Mouse (Mus musculus): Measurements from ENCODE around the gene Gm17655.
"Not testable (repeated sequence)": the region's sequence is repeated elsewhere in the genome, so short reads cannot be mapped to it uniquely, and the experiment has no call there.

Gm17655 gene

GRCm38 (mm10) chr5:110086161-110086866 lies 14.0 kb upstream of the Gm17655 start:
- DNase-seq (ENCODE audit: low read depth), result no peak

GRCm38 (mm10) chr5:110082961-110083360 lies 10.6 kb upstream of the Gm17655 start:
- DNase-seq (ENCODE audit: low read depth), result no peak

- peak; percentile 70 for DNase-seq (ENCODE audit: low read depth)
These were observed 14.5 kb downstream of the Gm17655 start for GRCm38 (mm10) chr5:110057637-110058408.

GRCm38 (mm10) chr5:110023694-110024427 lies 48.5 kb downstream of the Gm17655 start:
- DNase-seq (ENCODE audit: low read depth), result peak; percentile 18

GRCm38 (mm10) chr5:110023273-110023672 lies 49.0 kb downstream of the Gm17655 start:
- no peak for DNase-seq (ENCODE audit: low read depth)

GRCm38 (mm10) chr5:110015775-110016174 lies 56.5 kb downstream of the Gm17655 start:
- DNase-seq (ENCODE audit: low read depth), result not testable (repeated sequence)
